Mouse (Mus musculus) CH12.LX (cell line): ENCODE measurements around the gene Znrf4. TPM values are rescaled to one million over a fixed set of nuclear protein-coding genes. Genes with fewer than 3 reads are reported as not detected.

Experiments
- DNase-seq: peaks from one replicate; pipeline ENCODE4 v3.0.0-alpha.2; 2013; ENCODE audit errors: extremely low read depth
- H3K27ac ChIP-seq: 2 replicates; pipeline ENCODE4 v1.5.1; 2012; ENCODE audit warnings: low read depth, mild to moderate bottlenecking, control low read depth, moderate library complexity; ENCODE audit not compliant: insufficient read depth
- H3K27me3 ChIP-seq: replicated peaks from 2 replicates; pipeline ENCODE3; 2012; ENCODE audit warnings: inconsistent platforms
- H3K36me3 ChIP-seq, 2 experiments: replicated peaks in 1 of 2; 2 replicates each; pipeline versions ENCODE3 to v1.6.1; 2012; ENCODE audit warnings: inconsistent platforms in 1 of 2, low read length in 1 of 2, mild to moderate bottlenecking in 1 of 2, mixed read lengths in 1 of 2, moderate library complexity in 1 of 2; ENCODE audit not compliant: control insufficient read depth in 1 of 2, insufficient read depth in 1 of 2
- H3K4me1 ChIP-seq, 2 experiments: 2 replicates each; pipeline ENCODE4 v1.6.1; 2012; ENCODE audit warnings: inconsistent platforms in 1 of 2, moderate library complexity in 1 of 2; ENCODE audit not compliant: insufficient read depth in 2 of 2, control insufficient read depth in 1 of 2
- H3K4me2 ChIP-seq: 2 replicates; pipeline ENCODE4 v1.6.1; 2012; ENCODE audit warnings: low read depth, mild to moderate bottlenecking, control low read depth; ENCODE audit not compliant: poor library complexity, insufficient read depth, severe bottlenecking
- H3K4me3 ChIP-seq, 3 experiments: fragments of 150-350 bp in 1 of 3; sonication (generic) in 1 of 3; replicated peaks in 1 of 3; 2 replicates each; pipeline versions ENCODE3 to v1.5.1; 2011 to 2012; ENCODE audit warnings: low read depth in 2 of 3, low read length in 2 of 3, mild to moderate bottlenecking in 2 of 3, moderate library complexity in 2 of 3, control low read depth in 1 of 3, improper control_type of control experiment in 1 of 3, inconsistent platforms in 1 of 3, mixed read lengths in 1 of 3; ENCODE audit not compliant: poor library complexity in 1 of 3
- H3K79me2 ChIP-seq: replicated peaks from 2 replicates; pipeline ENCODE4 v1.6.1; 2012; ENCODE audit warnings: mild to moderate bottlenecking, moderate library complexity; ENCODE audit not compliant: control insufficient read depth, poor library complexity, insufficient read depth, severe bottlenecking; ENCODE audit errors: extremely low read depth
- H3K9ac ChIP-seq: 2 replicates; pipeline ENCODE4 v1.6.1; 2012; ENCODE audit warnings: low read depth, mild to moderate bottlenecking, control low read depth, moderate library complexity; ENCODE audit not compliant: insufficient read depth
- H3K9me3 ChIP-seq: replicated peaks from 2 replicates; pipeline ENCODE3; 2012; ENCODE audit warnings: low read length, inconsistent platforms, mixed read lengths
- CHD2 ChIP-seq: IDR thresholded peaks from 2 replicates; pipeline ENCODE4 v1.6.1; 2011; ENCODE audit warnings: low read length, improper control_type of control experiment
- CTCF ChIP-seq, 2 experiments: IDR thresholded peaks in 1 of 2; conservative IDR thresholded peaks in 1 of 2; 2 replicates each; pipeline ENCODE4 v1.5.1; 2011 to 2012; ENCODE audit warnings: low read depth in 2 of 2, low read length in 2 of 2, improper control_type of control experiment in 1 of 2, inconsistent platforms in 1 of 2, mild to moderate bottlenecking in 1 of 2, moderate library complexity in 1 of 2
- E2F4 ChIP-seq: IDR thresholded peaks from 2 replicates; pipeline ENCODE4 v1.6.1; 2011; ENCODE audit warnings: low read depth, low read length, improper control_type of control experiment; ENCODE audit not compliant: insufficient replicate concordance
- GABPA ChIP-seq: IDR thresholded peaks from 2 replicates; pipeline ENCODE4 v1.6.1; 2012; ENCODE audit warnings: low read depth, low read length, improper control_type of control experiment, inconsistent platforms; ENCODE audit not compliant: insufficient replicate concordance
- HCFC1 ChIP-seq: IDR thresholded peaks from 2 replicates; pipeline ENCODE4 v1.6.1; 2012; ENCODE audit warnings: low read depth, mild to moderate bottlenecking, inconsistent platforms, low read length, improper control_type of control experiment
- JUND ChIP-seq: conservative IDR thresholded peaks from 2 replicates; pipeline ENCODE4 v1.6.1; 2011; ENCODE audit warnings: low read depth, low read length, improper control_type of control experiment
- KAT2A ChIP-seq: IDR thresholded peaks from 2 replicates; pipeline ENCODE4 v1.6.1; 2012; ENCODE audit warnings: low read length, improper control_type of control experiment, inconsistent platforms; ENCODE audit not compliant: insufficient replicate concordance
- MAZ ChIP-seq: IDR thresholded peaks from 2 replicates; pipeline ENCODE4 v1.6.1; 2012; ENCODE audit warnings: low read depth, mild to moderate bottlenecking, inconsistent platforms, low read length, improper control_type of control experiment, moderate library complexity
- NRF1 ChIP-seq: IDR thresholded peaks from 2 replicates; pipeline ENCODE4 v1.6.1; 2014; ENCODE audit warnings: low read depth, mild to moderate bottlenecking, inconsistent platforms, low read length, improper control_type of control experiment, moderate library complexity
- PAX5 ChIP-seq: IDR thresholded peaks from 2 replicates; pipeline ENCODE4 v1.6.1; 2012; ENCODE audit warnings: low read length, inconsistent platforms, mixed read lengths
- POLR2A ChIP-seq: IDR thresholded peaks from 2 replicates; pipeline ENCODE4 v1.6.1; 2011; ENCODE audit warnings: low read depth, mild to moderate bottlenecking, improper control_type of control experiment, low read length
- POLR2AphosphoS2 ChIP-seq: IDR thresholded peaks from 2 replicates; pipeline ENCODE4 v1.6.1; 2011; ENCODE audit warnings: low read depth, low read length, improper control_type of control experiment
- RCOR1 ChIP-seq: conservative IDR thresholded peaks from 2 replicates; pipeline ENCODE4 v1.6.1; 2012; ENCODE audit warnings: low read depth, mild to moderate bottlenecking, inconsistent platforms, low read length, improper control_type of control experiment
- SIN3A ChIP-seq: IDR thresholded peaks from 2 replicates; pipeline ENCODE4 v1.6.1; 2012; ENCODE audit warnings: low read length, improper control_type of control experiment, inconsistent platforms
- UBTF ChIP-seq: IDR thresholded peaks from 2 replicates; pipeline ENCODE4 v1.6.1; 2012; ENCODE audit warnings: low read depth, mild to moderate bottlenecking, inconsistent platforms, low read length, improper control_type of control experiment, moderate library complexity
- ZKSCAN1 ChIP-seq: IDR thresholded peaks from 2 replicates; pipeline ENCODE4 v1.6.1; 2012; ENCODE audit warnings: low read depth, inconsistent platforms, low read length, improper control_type of control experiment, borderline replicate concordance
- dilution Hi-C: fragments of 300-500 bp; cut with MboI; formaldehyde crosslinking; loops from 2 replicates; pipeline ENCODE4 v1.14.3; 2020; ENCODE audit warnings: low sequenced_read_pairs; ENCODE audit not compliant: extremely low pct_unique_long_range_greater_than_20kb, extremely low pct_ligation_motif_present
- in situ Hi-C: fragments of 300-500 bp; cut with MboI; formaldehyde crosslinking; loops from 3 replicates; pipeline ENCODE4 v1.14.3; 2019; ENCODE audit warnings: low sequenced_read_pairs, low pct_ligation_motif_present, low pct_unique_long_range_greater_than_20kb, mixed read lengths
- polyA plus RNA-seq: library from polyadenylated mRNA; unstranded; fragments of >175 nt; gene quantifications from 2 replicates; pipeline ENCODE4 v1.2.1, GENCODE M21; 2012; ENCODE audit warnings: low read depth; ENCODE audit not compliant: insufficient read length
- total RNA-seq, 2 experiments: library from RNA; depleted of rRNA; stranded (reverse); fragments of 300-350 nt in 1 of 2; fragments of >200 nt in 1 of 2; gene quantifications; 2 replicates each; pipeline ENCODE4 v1.2.3; 2012 to 2014

Gene Znrf4
- total and polyA plus RNA-seq, 3 experiments = not detected

GRCm38 (mm10) chr17:56464817-56465216, 47.4 kb downstream of the Znrf4 start:
- no peak overlapping the region for H3K4me2 ChIP-seq
- no peak overlapping the region for H3K4me3 ChIP-seq
- H3K27me3 ChIP-seq = peaks cover 6% of the 10 kb centered on the region
- in situ Hi-C loops (no loop called here), dilution Hi-C loops (no loop called here)
- TF ChIP-seq KAT2A (no peak), NRF1 (no peak), CHD2 (no peak), CTCF (conservative IDR thresholded peaks at IDR 0.05 in 1 of 2, IDR thresholded peaks at IDR 0.05 in 1 of 2; ENCODE audit: low read depth in 2 of 2, low read length in 2 of 2) (no peak), GABPA (no peak), PAX5 (no peak), SIN3A (no peak), MAZ (no peak), HCFC1 (no peak), POLR2A (no peak), UBTF (no peak), JUND (no peak)
- H3K27ac ChIP-seq = no peak overlapping the region
- H3K9me3 ChIP-seq = peaks cover 10% of the 10 kb centered on the region
- H3K79me2 ChIP-seq = no peaks in the 10 kb centered on the region; the same call in 1 of the 2 replicates
- DNase-seq = no peak
- peaks cover 0 to 4% of the 10 kb centered on the region in 2 experiments; a peak in 2 of 4 replicates for H3K4me1 ChIP-seq
- peaks cover 0 to 28% of the 10 kb centered on the region in 2 experiments for H3K36me3 ChIP-seq
- H3K9ac ChIP-seq = no peak overlapping the region

GRCm38 (mm10) chr17:56464345-56464744, 47.9 kb downstream of the Znrf4 start:
- H3K36me3 ChIP-seq = peaks cover 0 to 23% of the 10 kb centered on the region in 2 experiments
- H3K4me1 ChIP-seq = peaks cover 0 to 4% of the 10 kb centered on the region in 2 experiments; a peak in 2 of 4 replicates
- dilution Hi-C loops = no loop called here
- no peak overlapping the region for H3K4me2 ChIP-seq
- H3K79me2 ChIP-seq = no peaks in the 10 kb centered on the region; the same call in 1 of the 2 replicates
- no peak overlapping the region for H3K4me3 ChIP-seq
- no peak overlapping the region for H3K27ac ChIP-seq
- TF ChIP-seq POLR2AphosphoS2 (no peak), GABPA (no peak), ZKSCAN1 (peak; percentile 59; the same call in 1 of the 2 replicates)
- no peak for DNase-seq
- no peak overlapping the region for H3K9ac ChIP-seq
- H3K27me3 ChIP-seq = peaks cover 6% of the 10 kb centered on the region
- in situ Hi-C loops = no loop called here
- H3K9me3 ChIP-seq = peaks cover 10% of the 10 kb centered on the region

- Histone ChIP-seq H3K79me2 (no peaks in the 10 kb centered on the region; the same call in 1 of the 2 replicates), H3K36me3 (peaks cover 0 to 17% of the 10 kb centered on the region in 2 experiments), H3K4me1 (peaks cover 0 to 4% of the 10 kb centered on the region in 2 experiments; a peak in 2 of 4 replicates), H3K9ac (no peak overlapping the region), H3K4me3 (no peak overlapping the region), H3K27ac (no peak overlapping the region), H3K27me3 (peaks cover 6% of the 10 kb centered on the region), H3K4me2 (no peak overlapping the region), H3K9me3 (peaks cover 4% of the 10 kb centered on the region)
- in situ Hi-C loops = no loop called here
- TF ChIP-seq E2F4 (no peak), RCOR1 (no peak)
- DNase-seq = no peak
- dilution Hi-C loops = no loop called here
Measured at GRCm38 (mm10) chr17:56463500-56463899, 48.7 kb downstream of the Znrf4 start.
